ENCODE assay signal across 13 mouse cellular contexts in the genomic region with DNA sequence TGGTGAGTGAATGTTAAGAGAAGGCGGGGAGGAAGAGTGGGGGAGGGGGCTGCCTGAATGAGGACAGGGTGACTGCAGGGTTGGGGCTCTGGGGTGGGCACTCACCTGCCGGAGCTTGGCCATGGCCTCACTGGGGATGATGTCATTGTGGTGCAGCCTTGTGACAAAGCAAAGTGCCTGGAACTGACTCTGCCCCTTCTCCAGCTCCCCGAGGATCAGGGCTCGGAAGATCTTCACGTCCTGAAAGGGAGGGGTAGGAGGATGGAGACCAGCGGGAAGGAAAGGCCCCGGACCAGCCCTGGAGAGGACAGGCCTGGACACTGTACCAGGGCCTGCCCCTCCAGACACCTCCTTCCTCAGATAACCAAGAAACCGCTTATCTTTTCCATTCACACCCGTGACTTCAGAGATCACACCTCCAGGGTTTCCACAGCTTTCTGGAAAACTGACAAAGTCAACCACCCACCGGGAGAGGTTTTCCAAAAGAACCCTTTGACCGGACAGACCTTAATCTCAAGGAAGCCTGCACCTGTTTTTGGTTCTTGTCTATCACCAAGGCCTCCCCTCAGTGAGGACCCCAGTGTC. TPM values are rescaled to one million over a fixed set of nuclear protein-coding genes. Genes with fewer than 3 reads are reported as not detected.
DNase-seq lines count a peak whose midpoint lies in the region; ATAC-seq lines count a peak whose summit lies in the region.
"Had no signal": no experiment of that assay in that cellular context is flagged by ENCODE, and none has a peak within 500 bp of the region (broad histone marks: within the 10 kb centered on the region; RNA-seq: fewer than 3 reads in every experiment).

No protein-coding gene starts in this region.

- intact Hi-C loops in heart, postnatal 36 days (cut with DNase I) = loop anchor here (5.0 kb wide), 1 partner anchor 42 kb away; no protein-coding TSS in a partner anchor

- H3K27ac ChIP-seq in limb, embryonic 15.5 days = peak overlapping the region; percentile 47
- H3K27ac ChIP-seq: midbrain, embryonic 12.5 days had no signal

- H3K9ac ChIP-seq in limb, embryonic 15.5 days = no peak overlapping the region
- H3K9ac ChIP-seq: lung, embryonic 15.5 days had no signal

- peaks cover 37% of the 10 kb centered on the region for H3K36me3 ChIP-seq in limb, embryonic 15.5 days
- H3K36me3 ChIP-seq: midbrain, embryonic 12.5 days had no signal

- H3K27me3 ChIP-seq in limb, embryonic 15.5 days = no peaks in the 10 kb centered on the region
- H3K27me3 ChIP-seq: lung, embryonic 15.5 days; Patski had no signal

- peak; percentile 95 for DNase-seq in heart, adult 11 months
- no peak for DNase-seq in heart, postnatal 36 days
- DNase-seq in spleen, adult 12 weeks (ENCODE audit: low spot score) = peak; percentile 34
- no peak for DNase-seq in spleen, postnatal 4 days (ENCODE audit: low spot score in 2 of 2)
- DNase-seq in yolk sac, embryonic 10.5 days (ENCODE audit: low spot score) = peak; percentile 43
- DNase-seq in ovary, postnatal 10 days (ENCODE audit: low spot score) = no peak
- no peak for DNase-seq in retina, embryonic 14.5 days (ENCODE audit: low spot score)
- DNase-seq: B cell, adult 2 months had no signal

- no peaks in the 10 kb centered on the region for H3K9me3 ChIP-seq in limb, embryonic 15.5 days
- H3K9me3 ChIP-seq: lung, embryonic 15.5 days; midbrain, embryonic 12.5 days had no signal

- 44% methylated on average over 11 of the region's 11 CpGs for WGBS in limb, embryonic 15.5 days

- H3K4me2 ChIP-seq in limb, embryonic 15.5 days = no peak overlapping the region
- H3K4me2 ChIP-seq: lung, embryonic 15.5 days; midbrain, embryonic 12.5 days had no signal

- ATAC-seq in limb, embryonic 15.5 days (ENCODE audit: insufficient number of reproducible peaks, low FRiP score, low TSS enrichment, low read depth) = no peak
- ATAC-seq: hindbrain, embryonic 16.5 days; Patski had no signal

- peaks cover 49% of the 10 kb centered on the region for H3K4me1 ChIP-seq in limb, embryonic 15.5 days

- no peak overlapping the region for H3K4me3 ChIP-seq in limb, embryonic 15.5 days
- H3K4me3 ChIP-seq: lung, embryonic 15.5 days; midbrain, embryonic 12.5 days had no signal

RNA-seq across cellular contexts. Expression of a gene that starts 14.7 kb away (rescaled TPM):
- total RNA-seq in heart, postnatal 36 days (2021) = under 1 TPM; 0.14 to 0.27 TPM
- polyA plus RNA-seq in limb, embryonic 15.5 days (2015; fragmentation: Nextera tagmentation; extraction: Ambion mirVana) = 10.2 and 11.8 TPM in 2 replicates
- polyA plus RNA-seq: midbrain, embryonic 12.5 days had no signal

RNA-seq across cellular contexts. Expression of a gene that starts 14.8 kb away (rescaled TPM):
- 1 to 10 TPM; 8.2 to 8.9 TPM for total RNA-seq in heart, postnatal 36 days (2021)
- 78.4 and 102 TPM in 2 replicates for polyA plus RNA-seq in limb, embryonic 15.5 days (2015; fragmentation: Nextera tagmentation; extraction: Ambion mirVana)

Comparison
In these comparisons a context has a peak if more than half of its experiments do, and no peak if none do; other contexts are left out.
1. DNase-seq: peak in heart, adult 11 months (single experiment), spleen, adult 12 weeks (single experiment) and yolk sac, embryonic 10.5 days (single experiment); none in heart, postnatal 36 days (0 of 2), spleen, postnatal 4 days (0 of 2), ovary, postnatal 10 days (single experiment) and retina, embryonic 14.5 days (single experiment).